Mouse (Mus musculus) central nervous system, embryonic 18 days (tissue): Measurements from ENCODE around the gene 4931408C20Rik. TPM values are rescaled to one million over a fixed set of nuclear protein-coding genes. Genes with fewer than 3 reads are reported as not detected.

Experiments used
- polyA plus RNA-seq: library from polyadenylated mRNA; depleted of rRNA; stranded (reverse); fragments of >200 nt; gene quantifications from 2 replicates; pipeline ENCODE4 v1.2.3, GENCODE M21; 2012; rRNA removed

Gene 4931408C20Rik
- not detected in 2 replicates for polyA plus RNA-seq

DNA sequence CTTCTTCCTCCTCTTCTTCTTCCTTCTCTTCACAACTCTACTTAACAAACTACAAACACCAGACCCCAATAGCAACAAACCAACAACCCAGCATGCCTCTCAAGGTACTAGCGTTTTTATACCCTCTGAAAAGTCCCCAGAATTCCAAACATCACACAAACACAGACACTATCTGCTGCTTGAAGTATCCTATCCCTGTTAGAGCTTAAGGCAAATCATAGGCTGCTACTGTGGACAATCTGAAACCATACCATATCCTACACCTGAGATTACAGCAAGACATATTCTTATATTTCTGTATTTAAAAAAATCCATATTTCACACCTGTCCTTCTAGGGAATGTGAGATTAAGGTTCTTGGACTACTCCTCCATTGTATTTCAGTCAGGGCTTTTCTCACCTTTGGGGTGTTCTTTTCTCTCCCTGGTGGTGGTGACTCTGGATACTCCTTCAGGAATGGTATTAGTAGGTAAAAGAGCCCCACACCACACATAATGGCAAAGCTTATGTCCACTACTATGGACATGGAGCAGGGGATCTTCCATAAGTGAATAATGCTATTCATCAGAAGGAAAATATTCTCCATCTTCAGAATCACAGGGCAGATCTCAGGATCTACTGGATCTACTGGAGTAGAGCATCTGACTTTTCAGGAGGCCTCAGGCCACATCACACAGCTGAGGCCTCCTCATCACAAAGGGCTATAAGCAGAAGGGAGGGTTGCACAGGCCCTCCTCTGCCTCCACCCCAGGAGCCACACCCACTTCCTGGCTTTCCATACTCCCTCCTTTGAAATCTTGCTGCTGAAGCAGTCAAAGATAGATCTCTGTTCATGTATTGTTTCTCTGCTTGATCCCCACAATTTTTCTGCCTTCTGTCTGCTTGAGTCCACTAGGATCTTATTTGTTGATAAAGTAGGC is at the start of gene 4931408C20Rik:
TSS of gene 4931408C20Rik (minus strand) at position 619 of the 919 bp plus-strand sequence.

